Mouse (Mus musculus): ENCODE data around the gene Kdm3a. TPM values are rescaled to one million over a fixed set of nuclear protein-coding genes. Genes with fewer than 3 reads are reported as not detected.
A peak's percentile ranks its signal among the peaks of the same experiment; 100 is the strongest.

Kdm3a gene
- 10 to 100 TPM; 17.4 to 21.0 TPM for total RNA-seq (2021)
- long read RNA-seq, experiment 1, full-length matches to known transcripts = 2 of 3 reads
- long read RNA-seq, experiment 1, partial matches to known transcripts = 0 of 3 reads
- long read RNA-seq, experiment 1, other reads (novel, unspliced or antisense) = 1 of 3 reads
- long read RNA-seq, experiment 2, partial matches to known transcripts = 1 of 2 reads
- long read RNA-seq, experiment 2, other reads (novel, unspliced or antisense) = 1 of 2 reads

GRCm38 (mm10) chr6:71632829-71633662 is at the start of gene Kdm3a:
Gene Kdm3a, minus strand, starts transcription at chr6:71632990.
- peak; percentile 98 to 99 for DNase-seq

DNA sequence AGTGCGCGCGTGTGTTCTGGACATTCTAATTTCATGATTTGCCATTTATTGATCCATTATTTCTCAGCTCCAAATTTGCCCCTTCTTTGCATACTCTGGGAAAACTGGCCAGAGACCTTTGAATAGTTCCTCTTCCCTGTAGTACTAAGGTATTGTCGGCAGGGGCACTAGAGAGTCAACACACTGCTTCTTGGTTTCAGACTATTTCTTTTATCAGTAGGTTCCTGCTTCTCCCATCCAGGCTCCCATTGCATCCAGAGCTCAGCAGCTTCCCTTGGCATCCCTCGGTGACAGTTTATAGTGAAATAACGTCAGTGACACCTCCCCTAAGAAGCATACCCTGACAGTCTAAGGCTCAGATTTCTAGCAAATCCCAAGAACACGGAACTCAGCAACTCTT is 46.1 kb upstream of the Kdm3a start:
- DNase-seq = peak in 1 of 2 experiments; percentile 9

DNA sequence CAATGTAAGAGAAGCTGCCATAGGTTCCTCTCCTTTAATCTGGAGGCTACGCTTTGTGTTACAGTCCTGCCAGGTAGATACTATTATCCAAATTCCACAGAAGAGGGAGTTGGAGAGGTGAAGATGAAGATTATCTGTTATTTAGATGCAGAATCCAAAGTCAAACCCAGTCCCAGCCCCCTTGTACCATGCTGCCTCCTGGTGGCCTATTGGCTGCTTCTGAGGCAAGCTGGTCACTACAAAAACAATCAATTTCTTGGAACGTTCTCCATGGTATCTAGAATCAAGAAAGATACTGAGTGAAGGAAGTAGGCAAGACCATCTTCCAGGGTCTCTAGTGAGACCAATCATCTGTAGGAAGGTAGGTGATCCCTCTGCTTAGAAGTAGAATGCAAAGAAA is 40.4 kb upstream of the Kdm3a start:
- peak; percentile 10 to 41 for DNase-seq

DNA sequence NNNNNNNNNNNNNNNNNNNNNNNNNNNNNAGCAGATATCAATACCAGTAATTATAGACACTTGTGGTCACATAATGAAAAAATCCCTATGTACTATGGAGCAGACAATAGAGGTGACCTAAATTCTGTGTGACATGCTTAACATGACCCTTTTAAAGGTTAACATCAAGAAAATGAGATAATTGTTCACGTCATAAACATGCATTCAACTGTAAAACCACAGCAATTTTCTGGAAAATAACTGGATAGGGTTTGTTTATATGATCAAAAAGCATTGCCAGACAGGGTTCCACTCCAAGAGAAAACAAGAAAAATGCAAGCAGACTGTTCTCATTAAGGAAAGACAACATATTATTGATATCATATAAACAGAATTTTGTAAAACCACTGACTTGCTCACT is 31.7 kb upstream of the Kdm3a start:
- DNase-seq = no peak

- DNase-seq = peak; percentile 25 to 36
These were observed 25.5 kb upstream of the Kdm3a start for GRCm38 (mm10) chr6:71658290-71658689.

GRCm38 (mm10) chr6:71655835-71656234 is 23.0 kb upstream of the Kdm3a start:
- DNase-seq = peak in 1 of 2 experiments; percentile 4

GRCm38 (mm10) chr6:71651868-71652267 is 19.1 kb upstream of the Kdm3a start:
- no peak for DNase-seq

DNA sequence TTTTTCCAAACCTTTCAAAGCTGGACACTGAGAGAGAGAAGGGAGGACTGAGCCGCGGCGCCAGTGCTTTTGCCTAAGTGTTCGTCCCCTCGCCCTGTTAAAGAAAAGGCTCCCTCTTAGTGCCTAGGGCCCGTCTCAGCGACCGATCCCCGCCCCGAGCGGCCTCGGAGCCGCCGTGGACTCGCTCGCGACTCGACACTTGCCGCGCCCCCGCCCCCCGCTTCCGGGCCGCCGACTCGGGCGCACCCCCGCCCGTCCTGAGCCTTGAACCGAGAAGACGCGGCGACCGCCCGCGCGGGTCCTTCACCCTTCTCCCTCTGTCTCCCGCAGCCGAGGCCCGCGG is 333 bp downstream of the Kdm3a start:
- no peak for DNase-seq

GRCm38 (mm10) chr6:71631706-71632461 is 906 bp downstream of the Kdm3a start:
- peak; percentile 74 to 77 for DNase-seq

GRCm38 (mm10) chr6:71631196-71631595 is 1.6 kb downstream of the Kdm3a start:
- DNase-seq = no peak

GRCm38 (mm10) chr6:71627325-71627724 is 5.5 kb downstream of the Kdm3a start:
- no peak for DNase-seq

- DNase-seq = no peak
These were observed 6.8 kb downstream of the Kdm3a start for GRCm38 (mm10) chr6:71625984-71626383.

DNA sequence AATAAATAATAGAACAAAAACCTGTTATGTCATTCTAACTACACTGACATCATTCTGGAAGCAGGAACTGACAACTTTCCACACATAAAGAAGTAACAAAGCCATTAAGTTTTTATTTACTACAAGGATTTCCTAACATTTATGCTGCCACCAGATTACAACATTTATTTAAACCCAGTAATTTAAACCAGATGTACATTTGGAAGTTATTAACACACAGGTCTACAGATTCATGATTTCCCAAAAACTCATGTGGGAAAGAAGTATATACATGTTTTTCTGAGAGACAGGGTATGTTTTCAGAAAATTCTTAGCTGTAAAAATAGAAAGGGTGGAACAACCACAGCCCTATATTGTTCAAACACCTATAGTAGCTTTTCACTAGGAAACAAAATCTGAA is 8.1 kb downstream of the Kdm3a start:
- no peak for DNase-seq

DNA sequence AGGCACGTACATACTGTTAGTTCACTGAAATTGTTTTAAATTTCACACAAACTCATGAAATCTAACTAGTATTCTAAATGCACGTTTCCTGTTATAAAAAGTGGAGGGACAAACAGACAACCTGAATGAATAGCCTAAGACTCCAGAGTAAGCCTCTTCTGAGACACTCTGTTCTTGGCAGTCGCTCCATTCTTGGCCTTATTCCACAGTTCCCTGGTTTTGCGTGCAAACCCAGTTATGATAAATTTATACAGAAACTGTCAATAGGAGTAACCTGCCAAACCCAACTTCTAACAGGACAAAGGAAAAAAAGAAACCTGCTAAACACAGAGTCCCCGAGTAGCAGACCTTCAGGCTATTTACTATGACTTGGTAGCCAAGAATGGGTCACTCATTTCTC is 10.8 kb downstream of the Kdm3a start:
- peak; percentile 65 to 74 for DNase-seq

GRCm38 (mm10) chr6:71621551-71621950 is 11.2 kb downstream of the Kdm3a start:
- DNase-seq = peak; percentile 40 to 43

DNA sequence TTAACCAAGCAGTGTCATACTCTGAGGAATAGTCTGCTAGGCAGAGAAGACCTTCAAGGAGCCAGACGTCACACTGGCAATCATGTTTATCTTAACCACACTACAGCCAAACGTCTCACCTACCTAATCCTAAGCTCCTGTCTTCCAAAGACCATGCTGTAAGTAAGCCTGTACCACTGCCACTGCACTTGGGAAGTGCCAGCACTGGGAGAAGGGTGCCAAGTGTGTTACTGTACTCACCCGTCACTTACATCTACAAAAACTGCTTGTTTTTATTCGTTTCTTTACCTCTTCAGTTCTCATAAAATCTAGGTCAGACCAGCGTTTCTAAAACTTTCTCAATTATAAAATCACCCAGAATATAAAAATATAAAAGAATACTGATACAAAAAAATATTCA is 15.8 kb downstream of the Kdm3a start:
- DNase-seq = peak; percentile 13 to 27

DNA sequence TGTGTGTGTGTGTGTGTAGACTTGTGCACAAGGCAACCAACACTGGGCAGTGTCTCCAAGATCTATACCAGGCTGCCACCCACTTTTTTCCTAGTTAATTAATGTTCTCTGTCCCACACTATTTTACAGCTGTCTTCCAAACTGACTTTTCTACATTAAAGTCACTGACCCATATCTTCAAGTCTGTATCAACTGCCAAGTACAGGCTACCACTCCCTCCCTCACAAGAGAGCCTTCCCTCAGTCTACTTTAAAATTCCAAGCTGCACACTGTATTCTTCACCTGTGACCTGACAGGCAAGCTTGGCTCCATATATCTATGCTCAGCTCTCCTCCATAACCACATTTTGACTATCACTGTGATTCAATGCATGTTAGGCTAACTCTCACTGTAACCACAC is 19.6 kb downstream of the Kdm3a start:
- DNase-seq = no peak

DNA sequence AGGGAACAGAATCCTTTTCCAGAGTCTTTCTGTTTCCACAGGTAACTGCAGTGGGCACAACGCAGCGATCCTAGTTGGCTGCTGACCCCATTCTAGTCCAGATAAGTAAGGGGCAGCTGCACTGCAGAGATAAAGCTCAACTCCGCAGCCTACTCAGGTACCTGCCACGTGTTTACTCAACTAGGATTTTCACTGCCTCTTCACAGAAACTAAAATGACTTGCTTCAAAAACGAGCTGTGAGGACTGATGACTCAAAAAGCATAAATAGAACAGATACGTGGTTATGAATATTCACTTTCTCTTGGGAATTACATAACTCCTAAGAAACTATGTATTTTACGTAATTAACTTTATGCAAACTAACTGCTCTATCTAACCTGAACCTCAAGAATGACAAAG is 22.8 kb downstream of the Kdm3a start:
- no peak for DNase-seq

GRCm38 (mm10) chr6:71608994-71609393 is 23.8 kb downstream of the Kdm3a start:
- no peak for DNase-seq

DNA sequence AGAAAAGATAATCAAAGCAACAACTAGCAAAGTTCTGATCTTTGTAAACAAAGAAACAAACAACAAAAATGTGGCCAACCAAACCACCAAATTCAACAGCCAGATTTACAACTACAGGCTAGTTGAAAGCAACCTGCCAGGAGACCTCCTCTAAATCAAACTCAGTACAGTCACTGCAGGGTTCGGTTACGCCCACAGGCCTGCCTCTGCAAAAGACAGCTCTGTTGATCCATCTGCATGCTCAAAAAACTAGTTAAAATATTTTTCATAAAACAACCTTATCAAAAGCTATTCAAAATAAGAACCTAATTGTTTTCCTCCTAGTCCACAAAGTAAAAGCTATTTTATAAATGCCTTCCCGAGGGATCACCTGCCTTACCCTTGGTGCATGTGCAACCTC is 25.0 kb downstream of the Kdm3a start:
- DNase-seq = no peak

DNA sequence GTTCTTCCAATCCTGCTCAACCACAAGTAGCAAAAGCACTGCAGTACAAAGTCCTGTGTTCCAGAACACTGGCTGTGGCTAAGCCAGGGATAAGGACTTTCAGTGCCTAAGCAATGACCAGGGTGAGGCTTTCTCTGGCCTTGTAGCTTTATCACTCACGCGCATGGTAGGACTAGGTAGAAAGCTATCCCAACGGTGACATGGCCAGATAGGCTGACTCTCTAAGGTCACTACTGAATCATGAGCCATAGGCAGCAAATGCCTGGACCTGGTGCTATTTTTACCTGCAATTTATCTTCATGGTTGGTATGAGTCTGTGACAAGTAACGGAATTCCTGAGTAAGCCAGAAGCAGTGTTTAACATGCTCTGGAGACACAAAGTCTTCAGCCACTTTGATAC is 42.6 kb downstream of the Kdm3a start:
- DNase-seq = peak; percentile 14 to 21

GRCm38 (mm10) chr6:71589401-71589800 is 43.4 kb downstream of the Kdm3a start:
- DNase-seq = no peak

DNA sequence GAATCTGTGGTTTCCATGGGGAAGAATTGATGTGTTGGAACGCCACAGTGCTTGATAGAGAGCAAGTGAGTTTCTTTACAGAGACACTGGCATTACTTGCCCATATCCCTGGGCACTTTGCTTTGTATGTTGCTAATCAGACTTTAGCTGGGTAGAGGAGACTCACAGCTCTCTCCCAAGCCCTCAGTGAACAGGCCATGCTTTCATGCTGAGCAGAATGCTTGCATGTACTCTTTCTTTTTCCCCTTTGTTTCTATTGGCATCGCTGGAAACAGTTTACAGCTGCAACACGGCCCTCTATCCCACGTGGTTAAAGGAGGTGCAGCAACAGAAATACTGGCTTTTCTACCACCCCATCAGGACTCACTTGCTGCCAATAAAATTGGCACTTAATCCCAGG is 49.6 kb downstream of the Kdm3a start:
- DNase-seq = no peak

Measured in heart, adult 18-20 months (tissue).